Mouse (Mus musculus) 416B (cell line): ENCODE results near the gene Srpk3.
"Not testable (repeated sequence)": the region's sequence is repeated elsewhere in the genome, so short reads cannot be mapped to it uniquely, and the experiment has no call there.

Experiments
- DNase-seq: peaks from one replicate; pipeline ENCODE4 v3.0.0; 2011; ENCODE audit warnings: low read depth

Srpk3 gene

DNA sequence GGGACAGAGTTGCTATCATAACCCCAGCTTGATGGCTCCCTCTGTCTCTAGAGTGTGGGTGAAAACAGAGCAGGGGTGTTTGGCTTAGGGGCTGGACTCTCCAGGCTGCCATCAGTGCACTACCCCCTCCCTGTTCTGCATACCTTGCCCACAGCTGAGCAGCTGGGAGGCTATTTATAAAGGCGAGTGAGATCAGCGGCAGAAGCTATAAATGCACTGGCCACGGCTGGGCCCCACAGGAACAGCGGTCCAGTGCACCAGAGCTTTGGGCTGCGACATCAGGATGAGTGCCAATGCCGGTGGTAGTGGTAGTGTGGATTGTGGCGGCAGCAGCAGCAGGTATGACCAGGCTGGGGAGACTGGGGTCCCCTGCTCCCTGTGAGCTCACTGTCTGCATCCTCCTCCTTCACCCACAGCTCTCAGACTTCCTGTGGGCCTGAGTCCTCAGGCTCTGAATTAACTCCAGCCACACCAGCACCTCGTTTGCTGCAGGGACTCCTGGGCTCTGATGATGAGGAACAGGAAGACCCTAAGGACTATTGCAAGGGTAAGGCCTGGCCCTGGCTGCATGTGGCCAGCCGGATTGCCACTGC lies at the start of gene Srpk3:
Gene Srpk3 (plus strand): TSS at position 238 of the 593 bp plus-strand sequence.
- DNase-seq: no peak

DNA sequence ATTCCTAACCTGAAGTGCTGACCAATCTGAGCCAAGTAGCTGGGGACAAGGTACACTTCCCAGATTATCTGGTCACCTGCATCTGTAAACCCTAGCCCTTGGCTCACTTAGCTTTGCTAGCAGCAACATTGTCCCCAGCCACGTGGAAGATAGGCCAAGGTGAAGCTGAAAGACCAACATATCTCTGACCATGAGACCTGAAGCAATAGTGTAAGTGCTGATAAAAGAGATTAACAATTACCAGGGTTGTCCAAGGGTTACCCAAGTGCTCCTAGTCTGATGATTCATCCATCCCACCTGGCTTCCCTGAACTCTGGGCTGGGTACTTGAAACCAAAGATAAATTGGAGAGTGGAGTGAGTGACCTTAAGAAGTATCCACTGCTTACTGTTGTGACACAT lies 43.3 kb upstream of the Srpk3 start:
- DNase-seq: no peak

DNA sequence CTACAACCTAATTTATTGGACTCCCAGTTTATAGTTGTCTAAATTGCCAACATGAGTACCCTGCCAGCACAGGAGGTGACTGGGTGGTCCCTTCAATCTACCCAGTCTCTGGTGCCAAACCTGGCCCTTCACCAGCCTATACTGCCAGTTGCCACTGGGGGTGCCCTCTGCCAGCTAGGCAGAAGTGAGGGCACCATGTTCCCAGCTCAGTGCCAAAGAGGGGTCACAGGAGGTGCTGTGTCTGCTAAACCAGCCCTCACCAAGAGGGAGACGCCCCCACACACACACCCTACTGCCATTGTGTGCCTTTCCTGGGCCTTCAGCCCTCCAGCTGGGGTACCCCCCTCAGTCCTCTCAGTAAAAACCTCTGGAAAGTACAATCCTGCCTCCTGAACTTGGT lies 36.0 kb upstream of the Srpk3 start:
- DNase-seq: no peak

DNA sequence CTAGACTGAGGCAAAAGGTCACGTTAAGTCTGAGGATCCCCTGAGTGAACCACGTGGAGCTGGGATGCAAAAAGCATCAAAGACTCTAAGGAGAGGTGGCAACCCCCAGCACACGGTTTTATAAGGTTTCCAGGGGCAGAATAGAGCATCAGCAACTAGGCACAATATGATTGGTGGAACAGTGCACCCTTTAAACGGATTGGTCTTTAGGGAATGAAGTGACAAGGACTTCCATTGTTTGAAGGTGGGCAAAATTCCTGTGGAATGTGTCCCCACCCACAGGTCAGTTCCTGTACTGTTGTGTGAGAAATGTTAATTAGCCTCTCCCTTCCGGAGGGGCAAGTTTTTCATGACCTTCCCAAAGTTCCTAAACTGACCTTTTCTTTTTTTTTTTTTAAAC lies 35.1 kb upstream of the Srpk3 start:
- DNase-seq: no peak

DNA sequence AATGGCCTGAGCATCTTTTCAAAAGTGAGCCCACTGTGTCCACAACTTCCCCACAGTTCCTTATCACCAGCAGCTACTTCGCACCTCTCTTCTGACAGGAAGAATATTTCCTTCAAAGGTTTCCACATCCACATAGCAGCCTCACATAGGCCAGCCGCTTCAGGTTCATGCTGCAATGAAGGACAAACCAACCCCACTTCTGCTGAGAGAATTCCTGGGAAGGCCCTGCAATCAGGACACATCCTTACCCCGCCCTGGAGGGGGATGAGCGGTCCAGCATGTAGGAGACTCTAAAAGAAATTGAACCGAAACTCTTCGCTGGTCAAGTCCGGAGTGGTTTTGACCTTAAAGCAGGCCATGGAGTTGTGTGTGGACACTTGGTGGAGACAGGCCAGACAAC lies 34.4 kb upstream of the Srpk3 start:
- not testable (repeated sequence) for DNase-seq

DNA sequence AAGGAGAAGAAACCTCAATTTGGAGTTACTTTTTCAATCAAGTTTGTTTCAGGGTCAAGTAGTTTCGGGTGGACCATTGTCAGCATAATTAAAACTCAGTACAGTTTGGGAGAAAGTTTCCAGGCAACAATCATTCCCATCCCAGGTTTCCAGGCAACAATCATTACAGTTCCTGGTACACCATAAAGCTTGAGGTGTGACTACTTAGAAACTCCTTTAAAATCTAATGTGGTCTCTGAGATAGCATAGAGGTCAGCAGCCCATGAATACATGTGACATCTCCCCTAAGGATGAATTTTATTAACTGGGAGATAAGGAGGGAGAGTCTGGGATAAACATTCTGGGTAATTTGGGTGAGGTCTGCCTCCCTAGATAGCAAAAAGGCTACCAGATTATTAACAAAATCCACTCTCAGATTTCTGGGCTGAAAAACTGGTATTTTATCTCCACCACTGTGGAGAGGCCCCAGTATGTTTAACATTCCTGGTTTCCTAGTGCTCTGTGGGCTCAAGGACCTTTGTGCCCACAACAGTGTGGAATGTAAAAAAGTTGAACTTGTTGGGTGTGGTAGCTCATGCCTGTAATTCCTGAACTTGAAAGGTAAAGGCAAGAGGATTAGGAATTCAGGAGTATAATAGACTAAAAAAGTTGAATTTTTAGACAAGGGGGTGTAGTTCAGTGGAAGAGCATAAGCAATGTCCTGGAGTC lies 29.3 kb upstream of the Srpk3 start:
- no peak for DNase-seq

DNA sequence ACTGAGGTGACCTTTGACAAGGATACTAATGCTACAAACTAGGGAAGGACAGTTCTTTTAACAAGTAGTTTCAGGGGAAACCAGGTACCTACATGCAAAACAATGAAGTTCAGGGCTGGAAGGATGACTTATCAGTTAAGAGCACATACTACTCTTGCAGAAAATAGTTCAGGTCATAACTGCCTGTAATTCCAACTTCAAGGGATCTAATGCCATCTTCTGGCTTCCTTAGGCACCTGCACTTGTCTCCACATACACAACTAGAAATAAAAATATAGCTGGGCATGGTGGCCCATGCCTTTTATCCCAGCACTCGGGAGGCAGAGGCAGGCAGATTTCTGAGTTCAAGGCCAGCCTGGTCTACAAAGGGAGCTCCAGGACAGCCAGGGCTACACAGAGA lies 25.2 kb upstream of the Srpk3 start:
- peak; percentile 56 for DNase-seq

DNA sequence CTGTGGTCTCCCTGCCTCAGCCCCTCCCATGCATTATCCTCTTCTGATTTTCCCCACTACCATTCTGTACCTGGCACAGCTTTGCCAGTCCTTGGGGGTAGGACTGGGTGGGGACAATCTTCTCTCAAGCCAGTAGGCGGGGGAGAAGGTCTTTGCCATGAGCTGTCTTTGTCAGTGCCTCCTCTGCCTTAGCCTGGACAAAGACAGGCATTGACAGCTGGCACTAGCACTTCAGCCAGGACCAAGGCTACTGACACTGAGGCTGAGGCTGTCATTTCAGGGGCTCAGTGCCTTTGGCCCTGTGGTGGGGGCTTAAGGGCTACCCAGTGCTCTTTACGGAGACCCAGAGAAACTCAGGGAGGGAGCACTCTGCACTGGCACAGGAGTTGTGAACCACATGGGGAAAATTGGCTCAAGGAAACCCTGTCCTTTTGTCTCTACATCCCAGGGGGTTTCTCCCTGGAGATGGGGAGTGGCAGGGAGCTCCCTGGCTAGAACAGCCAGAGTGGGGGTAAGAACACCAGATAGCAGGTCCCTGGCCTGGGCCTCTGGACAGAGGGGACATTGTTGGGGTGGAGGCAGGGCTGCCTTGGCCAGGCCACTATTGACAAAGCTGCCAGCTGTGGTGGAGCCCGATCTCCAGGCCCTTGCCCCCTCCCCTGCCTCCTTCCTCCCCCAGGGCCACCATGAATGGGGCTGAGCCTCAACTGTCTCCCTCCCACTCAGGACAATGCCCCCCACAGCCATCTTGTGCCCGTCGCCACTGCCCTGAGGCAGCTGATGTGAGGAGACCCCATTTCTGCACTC lies 17.7 kb upstream of the Srpk3 start, which contains the start of gene Plxnb3:
Gene Plxnb3 (plus strand): TSS at position 757 of the 807 bp plus-strand sequence.
- DNase-seq: no peak

DNA sequence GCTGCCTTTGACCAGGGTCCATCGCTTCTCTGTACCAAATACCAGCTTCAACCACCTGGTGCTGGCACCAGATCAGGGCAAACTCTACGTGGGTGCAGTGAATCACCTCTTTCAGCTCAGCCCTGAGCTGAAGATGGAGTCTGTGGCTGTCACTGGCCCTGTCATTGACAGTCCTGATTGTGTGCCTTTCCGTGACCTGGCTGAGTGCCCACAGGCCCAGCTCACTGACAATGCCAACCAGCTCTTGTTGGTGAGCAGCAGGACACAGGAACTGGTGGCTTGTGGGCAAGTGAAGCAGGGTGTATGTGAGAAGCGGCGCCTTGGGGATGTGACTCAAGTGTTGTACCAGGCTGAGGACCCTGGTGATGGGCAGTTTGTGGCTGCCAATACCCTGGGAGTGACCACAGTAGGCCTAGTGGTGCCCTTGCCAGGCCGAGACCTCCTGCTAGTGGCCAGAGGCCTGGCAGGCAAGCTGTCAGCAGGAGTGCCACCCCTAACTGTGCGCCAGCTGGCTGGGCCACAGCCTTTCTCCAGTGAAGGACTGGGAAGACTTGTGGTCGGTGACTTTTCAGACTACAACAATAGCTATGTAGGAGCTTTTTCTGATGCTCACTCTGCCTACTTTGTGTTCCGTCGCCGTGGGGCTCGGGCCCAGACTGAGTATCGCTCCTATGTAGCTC lies 15.5 kb upstream of the Srpk3 start:
- DNase-seq: peak; percentile 80

DNA sequence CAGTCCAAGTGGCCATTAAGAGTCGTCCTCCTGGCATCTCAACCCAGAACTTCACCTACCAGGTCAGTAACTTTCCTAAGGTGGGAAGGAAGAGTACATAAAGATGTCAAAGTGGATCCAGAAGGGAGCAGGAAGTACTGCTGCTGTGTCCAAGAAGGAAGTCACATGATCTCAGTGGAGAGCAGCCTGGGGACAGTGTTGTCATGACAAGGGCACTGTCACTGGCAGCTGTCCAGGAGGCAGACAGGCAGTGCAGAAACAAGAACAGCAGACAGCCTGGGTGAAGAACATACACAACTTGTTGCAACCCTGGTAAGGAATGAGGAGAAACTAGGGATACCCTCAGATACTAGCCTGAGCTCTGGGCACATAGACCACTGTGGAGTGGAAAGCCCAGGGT lies 8.9 kb upstream of the Srpk3 start:
- peak; percentile 81 for DNase-seq

DNA sequence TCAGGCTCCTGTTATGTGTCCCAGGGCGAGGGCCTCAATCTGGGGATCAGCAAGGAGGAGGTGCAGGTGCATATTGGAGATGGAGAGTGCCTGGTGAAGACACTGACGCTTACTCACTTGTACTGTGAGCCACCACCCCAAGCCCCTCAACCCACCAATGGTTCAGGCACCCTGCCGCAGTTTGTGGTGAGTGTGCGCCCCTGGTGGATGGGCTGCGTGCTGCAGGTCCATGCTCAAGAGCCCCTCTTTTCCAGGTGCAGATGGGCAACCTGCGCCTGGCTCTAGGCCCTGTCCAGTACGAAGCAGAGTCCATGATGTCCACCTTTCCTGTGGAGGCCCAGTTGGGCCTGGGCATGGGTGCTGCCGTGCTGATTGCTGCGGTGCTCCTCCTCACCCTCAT lies 6.9 kb upstream of the Srpk3 start:
- no peak for DNase-seq

DNA sequence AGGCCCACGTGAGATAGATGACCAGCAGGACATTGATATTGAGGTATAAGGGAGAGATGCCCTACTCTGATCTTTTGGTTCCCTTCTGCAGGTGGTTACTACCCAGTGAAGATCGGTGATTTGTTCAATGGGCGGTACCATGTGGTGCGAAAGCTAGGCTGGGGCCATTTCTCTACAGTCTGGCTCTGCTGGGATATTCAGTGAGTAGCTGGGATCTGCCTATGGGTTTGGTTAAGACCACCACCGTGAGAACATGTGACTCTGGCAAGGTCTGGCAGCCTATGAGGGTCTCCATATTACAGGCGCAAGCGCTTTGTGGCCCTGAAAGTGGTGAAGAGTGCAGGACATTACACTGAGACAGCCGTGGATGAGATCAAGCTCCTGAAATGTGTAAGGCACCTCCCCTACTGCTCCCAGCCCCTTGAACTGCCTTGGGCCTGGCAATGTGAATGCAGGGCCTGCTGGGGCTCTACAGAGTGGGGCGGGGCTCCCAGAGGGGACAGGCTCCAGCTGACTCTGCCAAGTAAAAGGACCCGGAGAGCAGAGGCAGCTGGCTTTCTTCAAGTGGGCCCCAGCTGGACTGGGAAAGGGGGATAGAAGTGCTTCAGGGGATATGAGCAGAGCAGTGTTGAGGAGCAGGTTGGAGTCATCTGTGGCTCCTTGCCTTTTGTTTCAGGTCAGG lies 738 bp downstream of the Srpk3 start:
- DNase-seq: no peak

DNA sequence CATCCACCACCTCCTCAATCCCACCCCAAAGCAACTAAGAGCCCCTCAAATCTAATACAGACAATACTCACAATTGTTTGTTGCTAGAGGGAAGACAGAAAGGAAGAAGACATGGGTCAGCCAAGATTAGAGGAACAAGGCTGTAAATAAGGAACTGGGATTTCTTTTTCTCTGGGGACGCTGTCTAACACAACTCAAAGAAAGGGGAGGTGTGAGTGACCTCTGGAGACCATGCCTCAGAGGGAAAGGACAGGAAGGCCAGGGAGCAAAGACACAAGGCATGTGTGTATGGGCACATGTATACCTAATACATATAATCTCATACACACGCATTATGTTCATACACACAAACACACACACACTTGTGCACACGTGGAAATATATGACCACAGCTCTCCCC lies 8.0 kb downstream of the Srpk3 start:
- no peak for DNase-seq

DNA sequence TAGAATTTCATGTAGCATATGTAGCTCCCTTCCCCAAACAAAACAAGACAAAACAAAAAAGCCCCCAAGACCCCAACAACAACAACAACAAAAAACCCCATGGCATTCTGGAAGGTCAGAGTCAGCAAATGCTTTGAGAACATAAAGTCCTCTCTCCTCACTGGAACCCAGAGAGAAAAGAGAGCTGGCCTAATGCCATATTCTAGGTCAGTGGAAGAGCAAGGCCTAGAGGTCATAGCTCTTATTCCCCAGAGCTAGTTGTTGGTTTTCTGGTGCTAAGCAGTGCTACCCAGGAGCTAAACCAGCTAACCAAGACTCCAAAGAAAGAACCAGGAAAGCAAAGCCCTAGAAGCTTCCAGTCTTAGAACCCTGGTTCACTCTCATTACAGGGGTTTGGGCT lies 11.5 kb downstream of the Srpk3 start:
- peak; percentile 17 for DNase-seq

DNA sequence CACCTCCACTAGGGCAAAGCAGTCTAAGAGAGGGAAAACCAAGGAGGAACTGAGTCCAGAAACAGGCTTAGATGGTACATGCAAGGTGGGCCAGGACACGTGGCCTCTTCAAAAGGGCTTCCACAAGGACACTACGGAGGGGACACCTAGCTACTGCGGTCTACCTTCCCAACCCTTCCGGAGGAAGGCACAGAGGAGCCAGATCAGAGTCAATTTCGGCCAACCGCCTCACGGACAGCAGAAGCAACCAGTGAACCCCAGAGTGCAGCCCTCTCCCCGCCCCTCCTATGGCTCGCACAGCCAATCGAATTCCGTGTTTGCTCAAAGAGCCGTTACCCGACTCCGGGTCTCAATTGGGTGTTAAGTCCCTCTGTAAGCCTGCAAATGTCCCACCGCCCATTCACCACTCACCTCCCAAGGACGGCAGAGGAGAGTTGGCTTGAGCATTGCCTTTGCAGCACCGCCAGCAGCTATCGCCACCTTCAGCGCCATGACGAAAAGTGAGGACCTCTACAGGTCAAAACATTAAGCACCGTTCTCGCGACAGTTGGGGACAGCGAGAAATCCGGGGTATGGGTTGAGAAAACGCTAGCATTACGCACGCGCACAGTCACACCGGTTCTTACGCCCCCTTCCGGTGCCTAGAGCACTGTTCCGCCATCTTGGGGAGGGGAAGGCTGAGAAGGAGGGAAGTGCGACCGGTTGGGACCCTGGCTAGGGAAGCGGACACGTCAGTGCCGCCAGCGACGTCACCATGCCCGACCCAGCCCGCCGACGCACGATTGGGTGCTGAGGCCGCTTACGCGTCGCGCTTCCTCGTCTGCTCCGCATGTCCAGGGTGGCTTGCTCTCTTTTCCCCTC lies 12.4 kb downstream of the Srpk3 start, which contains the start of the genes Idh3g and Ssr4:
Gene Idh3g (minus strand): TSS at position 534 of the 861 bp plus-strand sequence.
Gene Ssr4 (plus strand): TSS at position 665 of the 861 bp plus-strand sequence.
- DNase-seq: peak; percentile 98

DNA sequence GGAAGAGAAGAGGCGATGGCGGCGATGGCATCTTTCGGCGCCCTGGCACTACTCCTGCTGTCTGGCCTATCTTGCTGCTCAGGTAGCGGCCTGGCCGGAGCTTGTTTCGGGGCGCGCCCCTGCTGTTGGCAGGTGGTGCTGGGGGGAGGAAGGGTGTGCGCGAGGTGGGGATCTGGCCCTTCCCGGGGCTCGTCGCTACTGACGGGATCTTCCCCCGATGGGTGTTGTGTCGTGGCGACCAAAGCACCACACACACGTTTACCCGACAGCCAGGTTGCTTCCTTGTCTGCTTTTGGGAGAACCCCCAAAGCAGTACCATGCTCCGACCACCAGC lies 13.0 kb downstream of the Srpk3 start:
- no peak for DNase-seq

DNA sequence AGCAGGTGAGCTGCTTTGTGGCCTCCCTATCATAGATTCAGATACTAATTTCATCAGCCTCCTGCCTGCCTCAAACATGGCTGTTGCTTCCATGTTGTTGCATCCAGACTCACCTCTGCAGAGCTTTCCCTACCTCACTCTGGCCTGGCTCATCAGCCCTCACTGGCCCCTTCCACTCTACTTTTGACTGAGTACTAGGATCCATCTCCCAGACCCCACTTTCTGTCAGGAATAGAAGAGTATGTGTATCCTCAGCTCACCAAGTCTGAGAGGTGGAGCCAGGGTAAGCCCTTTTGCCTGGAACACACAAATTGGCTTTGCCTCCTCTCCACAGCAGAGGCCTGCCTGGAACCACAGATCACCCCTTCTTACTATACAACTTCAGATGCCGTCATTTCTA lies 14.3 kb downstream of the Srpk3 start:
- DNase-seq: no peak

DNA sequence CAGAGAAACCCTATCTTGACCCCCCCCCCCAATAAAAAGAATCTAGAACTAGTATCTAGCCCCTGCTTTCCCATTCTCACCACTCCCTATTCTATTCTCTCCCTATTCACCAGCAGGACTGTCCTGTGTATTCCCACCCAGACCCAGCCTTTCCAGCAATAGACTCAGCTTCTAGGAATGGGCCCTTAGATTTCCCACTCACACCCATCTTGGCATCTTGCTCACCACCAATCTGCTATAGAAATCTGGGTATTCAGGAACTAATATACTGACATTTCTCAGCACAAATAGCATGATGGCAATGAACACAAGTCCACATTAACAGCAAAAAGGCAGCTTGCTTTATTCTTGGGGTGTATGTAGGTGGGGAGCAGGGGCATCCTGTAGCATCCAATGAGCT lies 18.8 kb downstream of the Srpk3 start:
- DNase-seq: no peak

DNA sequence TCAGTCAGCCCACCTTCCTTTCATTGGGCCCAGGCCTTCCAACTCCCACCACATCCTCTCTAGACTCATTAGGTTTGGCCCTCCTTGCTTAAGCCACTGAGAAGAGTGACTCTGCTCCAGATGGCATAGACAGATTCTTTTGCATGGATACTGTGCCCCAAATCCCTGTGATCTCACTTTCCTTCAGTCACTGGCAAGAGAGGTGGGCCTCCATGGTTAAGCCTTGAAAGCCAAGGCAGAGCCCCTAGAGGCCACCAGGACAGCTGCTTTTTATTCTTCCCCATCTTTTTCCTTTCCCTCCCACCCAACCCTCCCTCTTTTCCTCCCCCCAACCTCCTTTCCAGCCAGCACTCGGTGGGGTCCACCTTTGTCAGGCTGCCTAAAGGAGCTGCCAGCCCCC lies 19.3 kb downstream of the Srpk3 start:
- no peak for DNase-seq

DNA sequence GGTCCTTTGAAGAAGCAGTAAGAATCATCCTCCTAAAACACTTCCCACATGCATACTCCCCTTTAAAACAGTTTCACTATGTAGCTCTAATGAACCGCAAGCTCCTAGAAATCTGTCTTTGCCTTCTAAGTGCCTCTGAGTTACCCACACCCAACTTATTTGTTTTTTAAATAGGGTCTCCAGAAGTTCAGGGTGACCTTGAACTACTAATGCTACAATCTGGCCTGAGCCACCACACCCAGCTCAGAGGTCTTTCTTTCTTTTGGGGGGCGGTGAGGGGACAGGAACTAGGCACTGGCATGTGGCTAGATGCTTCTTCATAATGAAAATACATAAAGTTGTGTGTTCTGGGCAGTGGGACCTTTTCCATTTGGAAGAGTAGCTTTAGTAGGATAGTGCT lies 23.3 kb downstream of the Srpk3 start:
- DNase-seq: no peak

DNA sequence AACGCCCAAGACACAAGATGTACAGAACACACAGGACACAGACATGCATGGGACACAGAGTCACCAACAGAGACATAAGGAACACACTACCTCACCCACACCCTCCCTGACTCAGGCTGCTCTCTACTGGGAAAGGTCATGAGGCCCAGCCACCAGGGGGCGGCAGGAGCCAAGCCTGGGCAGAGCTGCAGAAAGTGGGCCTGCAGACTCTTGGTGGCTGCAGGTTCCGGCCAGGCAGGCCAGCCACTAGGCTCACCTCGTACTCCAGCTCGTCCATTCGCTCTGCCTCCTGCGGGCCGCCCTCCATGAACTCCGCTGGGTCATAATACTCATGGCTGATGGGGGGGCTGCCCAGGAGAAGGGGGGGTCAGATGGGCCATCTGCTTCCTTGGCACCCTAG lies 24.3 kb downstream of the Srpk3 start:
- peak; percentile 75 for DNase-seq
